Mouse (Mus musculus): ENCODE measurements around the gene Snupn. TPM values are rescaled to one million over a fixed set of nuclear protein-coding genes. Genes with fewer than 3 reads are reported as not detected.
A peak's percentile ranks its signal among the peaks of the same experiment; 100 is the strongest.

Snupn gene
- polyA plus RNA-seq, 2 experiments = 4.6 to 8.7 TPM

DNA sequence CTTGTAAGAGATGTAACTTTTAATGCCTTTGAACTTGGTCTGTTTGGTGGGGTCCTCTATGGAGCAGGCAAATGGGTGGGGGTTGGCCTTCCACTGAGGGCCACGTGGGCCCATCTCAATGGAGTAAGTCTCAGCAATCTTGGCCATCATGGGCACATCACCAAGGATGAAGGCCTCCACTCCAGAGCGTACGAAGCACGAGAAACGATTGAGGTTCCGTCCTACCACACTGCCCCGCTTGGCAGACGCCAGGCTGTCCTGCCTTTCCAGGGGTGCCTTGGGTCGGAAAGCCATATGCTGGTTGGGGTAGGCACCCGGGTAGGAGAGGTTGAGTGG is 24.7 kb upstream of the Snupn start:
- H3K4me3 ChIP-seq (ENCODE audit: insufficient read depth in 1 of 2, low read depth in 2 of 2, low read length in 2 of 2) = no peak overlapping the region
- H3K4me1 ChIP-seq (replicated peaks; ENCODE audit: control insufficient read depth in 2 of 2, insufficient read depth in 2 of 2, low read length in 1 of 2) = peaks cover 0 to 4% of the 10 kb centered on the region in 2 experiments; a peak in 1 of 4 replicates
- 81% methylated on average over 10 of the region's 10 CpGs for WGBS (ENCODE audit: insufficient replicate concordance)
- H3K27me3 ChIP-seq (ENCODE audit: control insufficient read depth, insufficient read depth, low read length) = no peaks in the 10 kb centered on the region; the same call in 1 of the 2 replicates
- DNase-seq (ENCODE audit: low read depth in 3 of 3, low spot score in 3 of 3) (no peak), ATAC-seq (ENCODE audit: insufficient read depth) (no peak)
- H3K36me3 ChIP-seq (replicated peaks; ENCODE audit: control insufficient read depth, insufficient read depth, low read depth) = no peaks in the 10 kb centered on the region
- TF ChIP-seq CTCF (IDR thresholded peaks at IDR 0.05; ENCODE audit: low read depth) (no peak), EP300 (IDR thresholded peaks at IDR 0.05; ENCODE audit: low read depth) (no peak)
- no peak overlapping the region for H3K9ac ChIP-seq (replicated peaks)
- no peaks in the 10 kb centered on the region for H3K9me3 ChIP-seq (ENCODE audit: control insufficient read depth, low read length)
- no peak overlapping the region for H3K4me2 ChIP-seq (ENCODE audit: low read depth)
- H3K27ac ChIP-seq = no peak overlapping the region

- no peak overlapping the region for H3K27ac ChIP-seq
- no peaks in the 10 kb centered on the region for H3K9me3 ChIP-seq (ENCODE audit: control insufficient read depth, low read length)
- H3K4me2 ChIP-seq (ENCODE audit: low read depth) = peak overlapping the region; percentile 85; the same call in 1 of the 2 replicates
- peaks cover 0 to 4% of the 10 kb centered on the region in 2 experiments; a peak in 1 of 4 replicates for H3K4me1 ChIP-seq (replicated peaks; ENCODE audit: control insufficient read depth in 2 of 2, insufficient read depth in 2 of 2, low read length in 1 of 2)
- no peak overlapping the region for H3K9ac ChIP-seq (replicated peaks)
- TF ChIP-seq CTCF (IDR thresholded peaks at IDR 0.05; ENCODE audit: low read depth) (no peak), EP300 (IDR thresholded peaks at IDR 0.05; ENCODE audit: low read depth) (no peak)
- ATAC-seq (ENCODE audit: insufficient read depth) = no peak
- H3K27me3 ChIP-seq (ENCODE audit: control insufficient read depth, insufficient read depth, low read length) = no peaks in the 10 kb centered on the region; the same call in 1 of the 2 replicates
- no peak overlapping the region for H3K4me3 ChIP-seq (ENCODE audit: insufficient read depth in 1 of 2, low read depth in 2 of 2, low read length in 2 of 2)
- no peaks in the 10 kb centered on the region for H3K36me3 ChIP-seq (replicated peaks; ENCODE audit: control insufficient read depth, insufficient read depth, low read depth)
- no peak for DNase-seq (ENCODE audit: low read depth in 3 of 3, low spot score in 3 of 3)
- 70% methylated on average over 10 of the region's 10 CpGs for WGBS (ENCODE audit: insufficient replicate concordance)
Measured at GRCm38 (mm10) chr9:56926387-56926786, 24.3 kb upstream of the Snupn start.

- 3% methylated on average over 35 of the region's 35 CpGs for WGBS (ENCODE audit: insufficient replicate concordance)
- H3K4me1 ChIP-seq (replicated peaks; ENCODE audit: control insufficient read depth in 2 of 2, insufficient read depth in 2 of 2, low read length in 1 of 2) = peaks cover 0 to 4% of the 10 kb centered on the region in 2 experiments; a peak in 1 of 4 replicates
- H3K9ac ChIP-seq (replicated peaks) = peak overlapping the region; percentile 73
- no peaks in the 10 kb centered on the region; the same call in 1 of the 2 replicates for H3K27me3 ChIP-seq (ENCODE audit: control insufficient read depth, insufficient read depth, low read length)
- no peaks in the 10 kb centered on the region for H3K9me3 ChIP-seq (ENCODE audit: control insufficient read depth, low read length)
- DNase-seq (ENCODE audit: low read depth in 3 of 3, low spot score in 3 of 3) (no peak), ATAC-seq (ENCODE audit: insufficient read depth) (no peak; the same call in 1 of the 2 replicates)
- peak overlapping the region; percentile 85 for H3K4me2 ChIP-seq (ENCODE audit: low read depth)
- H3K36me3 ChIP-seq (replicated peaks; ENCODE audit: control insufficient read depth, insufficient read depth, low read depth) = no peaks in the 10 kb centered on the region
- TF ChIP-seq EP300 (IDR thresholded peaks at IDR 0.05; ENCODE audit: low read depth) (no peak), CTCF (IDR thresholded peaks at IDR 0.05; ENCODE audit: low read depth) (no peak)
- H3K4me3 ChIP-seq (ENCODE audit: insufficient read depth in 1 of 2, low read depth in 2 of 2, low read length in 2 of 2) = peak overlapping the region; percentile 70 to 72
- no peak overlapping the region for H3K27ac ChIP-seq
Measured at GRCm38 (mm10) chr9:56927191-56928012, 23.3 kb upstream of the Snupn start.

- ATAC-seq (ENCODE audit: insufficient read depth) (peak; percentile 73), DNase-seq (ENCODE audit: low read depth in 3 of 3, low spot score in 3 of 3) (peak; percentile 48 to 52 (median 50))
- TF ChIP-seq EP300 (IDR thresholded peaks at IDR 0.05; ENCODE audit: low read depth) = no peak
- peak; percentile 72 for TF ChIP-seq CTCF (IDR thresholded peaks at IDR 0.05; ENCODE audit: low read depth)
- Histone ChIP-seq H3K4me1 (replicated peaks; ENCODE audit: control insufficient read depth in 2 of 2, insufficient read depth in 2 of 2, low read length in 1 of 2) (peaks cover 0 to 4% of the 10 kb centered on the region in 2 experiments; a peak in 1 of 4 replicates), H3K4me2 (ENCODE audit: low read depth) (peak within 1 kb of the TSS; percentile 85), H3K9ac (replicated peaks) (peak within 1 kb of the TSS; percentile 73), H3K36me3 (replicated peaks; ENCODE audit: control insufficient read depth, insufficient read depth, low read depth) (no peaks in the 10 kb centered on the region), H3K4me3 (ENCODE audit: insufficient read depth in 1 of 2, low read depth in 2 of 2, low read length in 2 of 2) (peak within 1 kb of the TSS; percentile 70 to 72), H3K27me3 (ENCODE audit: control insufficient read depth, insufficient read depth, low read length) (no peaks in the 10 kb centered on the region; the same call in 1 of the 2 replicates), H3K9me3 (ENCODE audit: control insufficient read depth, low read length) (no peaks in the 10 kb centered on the region), H3K27ac (no peak within 1 kb of the TSS)
- WGBS (ENCODE audit: insufficient replicate concordance) = under 1% methylated on average over 50 of the region's 50 CpGs
Measured at GRCm38 (mm10) chr9:56928041-56928811, 22.5 kb upstream of the Snupn start, which contains the start of gene Snx33. Gene Snx33, minus strand, starts transcription at chr9:56928371.

Data from liver, embryonic 14.5 days (tissue).